Mouse (Mus musculus): ENCODE measurements around the gene Pkd1l3.

The Pkd1l3 gene

DNA sequence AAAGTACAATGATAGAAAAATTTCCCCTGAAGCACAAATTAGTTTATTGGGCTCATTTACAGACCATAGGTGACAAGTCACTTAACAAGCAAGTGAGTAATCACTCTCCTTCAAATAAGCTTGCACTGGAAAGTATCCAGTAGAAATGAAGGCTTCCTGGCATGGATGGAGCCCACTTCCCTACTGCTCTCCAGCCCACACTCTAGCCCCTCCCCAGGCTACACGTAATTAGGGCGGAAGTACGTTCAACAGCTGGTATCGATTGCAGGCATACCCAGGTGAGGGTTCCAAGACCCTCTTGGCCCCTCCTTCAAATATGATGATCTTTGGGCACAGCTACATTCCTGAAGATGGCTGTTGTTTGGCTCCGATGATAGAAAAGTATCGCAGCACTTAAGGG is 79.8 kb downstream of the Pkd1l3 start:
- DNase-seq (ENCODE audit: inconsistent age in 2 of 2, low spot score in 1 of 2): no peak

DNA sequence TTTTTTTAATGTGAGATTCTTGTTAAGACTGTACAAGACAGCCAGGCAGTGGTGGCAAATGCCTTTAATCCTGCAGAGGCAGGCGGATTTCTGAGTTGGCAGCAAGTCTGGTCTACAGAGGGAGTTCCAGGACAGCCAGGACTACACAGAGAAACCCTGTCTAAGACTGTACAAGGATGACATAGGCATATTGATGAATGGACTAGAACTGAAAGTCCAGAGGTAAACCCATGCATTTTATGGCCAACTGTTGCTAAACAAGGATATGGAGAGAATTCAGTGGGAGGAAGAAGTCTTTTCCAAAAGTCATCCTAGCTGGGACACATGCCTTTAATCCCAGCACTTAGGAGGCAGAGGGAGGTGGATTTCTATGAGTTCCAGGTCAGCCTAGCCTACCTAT is 83.4 kb downstream of the Pkd1l3 start:
- DNase-seq (ENCODE audit: inconsistent age in 2 of 2, low spot score in 1 of 2): no peak

DNA sequence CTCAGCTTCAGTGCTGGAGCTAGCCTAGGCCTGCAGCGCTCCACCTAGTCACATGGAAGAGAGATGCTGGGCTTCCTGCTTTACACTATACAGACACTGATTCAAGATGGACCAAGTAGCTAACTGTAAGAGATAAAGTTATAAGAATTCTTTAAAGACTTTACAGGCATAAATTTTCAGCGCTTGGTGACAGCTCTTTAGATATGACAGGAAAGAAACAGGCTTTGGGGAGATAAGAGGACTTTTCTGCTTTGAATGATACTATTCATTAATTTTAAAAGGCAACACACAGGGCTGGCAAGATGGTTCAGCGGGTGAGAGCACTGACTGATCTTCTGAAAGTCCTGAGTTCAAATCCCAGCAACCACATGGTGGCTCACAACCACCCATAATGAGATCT is 84.2 kb downstream of the Pkd1l3 start:
- no peak for DNase-seq (ENCODE audit: inconsistent age in 2 of 2, low spot score in 1 of 2)

DNA sequence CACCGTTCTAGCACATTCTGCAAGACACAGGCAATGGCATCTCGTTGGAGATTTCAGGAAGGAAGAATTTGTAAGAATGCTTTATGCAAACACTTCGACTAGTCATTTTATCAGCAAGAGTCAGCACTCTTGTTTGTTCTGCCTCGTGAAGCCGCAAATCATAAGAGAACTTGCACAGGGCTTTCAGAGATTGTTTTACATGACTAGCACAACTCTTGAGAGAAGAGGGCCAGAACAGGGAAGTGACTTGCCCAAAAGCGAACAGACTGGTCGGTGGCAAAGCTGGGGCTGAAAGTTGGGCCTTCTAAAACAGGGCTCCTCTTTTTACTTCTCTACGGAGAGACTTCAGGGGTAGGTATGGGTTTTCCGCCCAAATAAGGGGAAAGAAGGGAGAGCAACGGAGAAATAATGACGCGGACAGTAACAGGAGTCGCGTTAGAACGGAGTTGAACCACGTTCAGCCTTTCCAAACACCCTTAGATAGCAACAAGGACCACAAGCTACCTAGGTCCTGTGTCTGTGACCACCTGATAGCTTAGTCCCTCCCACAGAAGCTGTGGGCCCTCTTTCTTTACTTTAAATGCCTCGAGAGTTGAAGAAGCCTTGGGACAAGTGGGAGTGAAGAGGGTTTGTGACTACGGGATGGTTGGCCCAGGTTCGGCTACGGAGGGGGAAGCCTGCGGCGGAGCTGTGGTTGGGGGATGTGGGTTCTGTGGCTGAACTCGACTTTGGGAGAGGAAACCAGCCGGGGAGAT is 90.4 kb downstream of the Pkd1l3 start:
- no peak for DNase-seq (ENCODE audit: inconsistent age in 2 of 2, low spot score in 1 of 2)

DNA sequence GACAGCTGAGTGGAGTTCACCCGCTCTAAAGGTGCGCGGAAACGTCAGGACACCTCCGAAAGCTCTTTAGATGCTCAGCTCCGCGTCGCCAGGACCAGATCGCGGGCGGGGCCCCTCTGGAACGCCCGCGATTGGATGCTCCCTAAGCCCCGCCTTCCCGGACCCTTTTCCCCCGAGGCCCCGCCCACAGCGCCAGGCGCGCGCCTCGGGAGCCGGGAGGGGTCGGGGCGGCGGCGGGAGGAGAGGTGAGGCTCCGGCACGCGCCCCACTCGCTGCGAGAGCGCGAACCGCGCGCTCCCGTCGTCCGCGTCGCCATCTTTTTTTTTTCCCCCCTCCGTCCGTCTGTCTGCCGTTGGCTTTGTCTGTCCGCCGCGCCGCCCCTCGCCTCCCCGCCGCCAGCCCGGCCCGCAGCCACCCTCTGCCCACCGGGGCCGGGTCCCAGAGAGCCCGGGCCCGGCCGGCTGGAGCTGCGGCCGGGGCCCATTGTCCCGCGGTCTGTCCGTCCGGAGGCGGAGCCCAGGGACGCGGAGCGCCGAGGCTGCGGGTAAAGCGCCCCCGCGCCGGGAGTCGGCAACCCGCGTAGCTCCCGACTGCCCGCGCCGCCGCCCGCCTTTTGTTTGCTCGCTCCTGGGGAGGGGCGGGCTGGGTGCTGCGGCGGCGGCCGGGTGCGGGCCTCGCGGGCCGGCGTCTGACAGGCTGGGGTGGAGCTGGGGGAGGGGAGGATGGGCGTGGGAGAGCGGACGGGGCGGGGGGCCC is 91.2 kb downstream of the Pkd1l3 start, which contains the start of gene Zfp821:
Gene Zfp821 (plus strand): TSS at position 227 of the 756 bp plus-strand sequence.
- DNase-seq (ENCODE audit: inconsistent age in 2 of 2, low spot score in 1 of 2): peak; percentile 96 to 98

DNA sequence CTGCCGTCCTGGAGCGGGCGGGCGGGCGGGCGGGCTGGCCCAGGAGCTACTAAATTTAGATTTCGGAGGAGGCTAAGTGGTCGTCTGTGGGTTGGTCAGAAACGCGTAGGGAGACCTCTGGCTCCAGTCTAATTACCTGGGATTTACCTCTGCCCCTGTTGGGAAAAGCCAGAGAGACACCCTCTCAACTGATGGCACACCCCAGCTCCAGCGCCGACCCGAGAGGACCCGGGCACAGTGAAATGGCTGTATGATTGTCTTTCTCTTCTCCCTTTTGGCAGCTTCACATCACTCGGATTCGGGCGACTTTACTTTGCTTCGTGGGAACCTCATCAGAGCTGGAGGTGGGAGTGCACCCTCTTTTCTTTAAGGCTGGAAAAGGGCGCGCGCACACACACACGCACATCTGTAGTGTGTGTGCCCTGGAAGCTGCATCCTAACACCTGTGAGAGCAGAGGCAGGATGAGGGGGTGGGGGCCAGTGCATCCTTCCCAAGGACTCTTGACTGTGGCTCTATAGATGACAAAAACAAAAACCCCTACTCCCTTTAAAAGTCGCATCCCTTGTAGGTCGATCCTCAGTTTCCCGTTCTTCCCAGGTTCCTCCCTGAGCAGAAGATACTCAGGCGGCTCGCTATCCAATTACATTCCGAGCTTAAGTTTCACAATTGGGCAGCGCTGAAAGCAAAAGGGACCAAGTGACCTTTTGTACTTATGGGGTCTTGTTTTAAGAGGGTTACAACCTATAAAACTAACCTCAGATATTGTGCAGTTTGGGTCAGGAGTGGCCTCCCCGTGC is 92.0 kb downstream of the Pkd1l3 start:
- DNase-seq (ENCODE audit: inconsistent age in 2 of 2, low spot score in 1 of 2): peak; percentile 33 to 63

DNA sequence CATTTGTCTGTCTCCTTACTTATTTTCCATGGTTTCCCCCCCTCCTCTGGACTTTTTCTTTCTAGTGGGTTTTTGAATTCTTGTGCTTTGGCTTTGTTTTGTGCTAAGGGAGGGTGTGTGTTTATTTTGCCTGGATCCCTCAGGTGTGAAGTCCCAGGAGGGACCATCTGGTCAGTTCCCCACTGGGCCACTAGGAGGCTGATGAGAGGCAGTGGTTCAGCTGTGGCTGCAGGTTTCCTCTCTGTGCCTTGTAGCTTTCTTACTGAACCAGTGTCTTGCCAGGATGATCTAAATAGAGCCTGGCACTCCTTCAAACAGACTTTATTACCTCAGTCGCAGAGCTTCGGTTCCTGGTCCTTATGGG is 92.5 kb downstream of the Pkd1l3 start:
- peak; percentile 73 to 90 for DNase-seq (ENCODE audit: inconsistent age in 2 of 2, low spot score in 1 of 2)

DNA sequence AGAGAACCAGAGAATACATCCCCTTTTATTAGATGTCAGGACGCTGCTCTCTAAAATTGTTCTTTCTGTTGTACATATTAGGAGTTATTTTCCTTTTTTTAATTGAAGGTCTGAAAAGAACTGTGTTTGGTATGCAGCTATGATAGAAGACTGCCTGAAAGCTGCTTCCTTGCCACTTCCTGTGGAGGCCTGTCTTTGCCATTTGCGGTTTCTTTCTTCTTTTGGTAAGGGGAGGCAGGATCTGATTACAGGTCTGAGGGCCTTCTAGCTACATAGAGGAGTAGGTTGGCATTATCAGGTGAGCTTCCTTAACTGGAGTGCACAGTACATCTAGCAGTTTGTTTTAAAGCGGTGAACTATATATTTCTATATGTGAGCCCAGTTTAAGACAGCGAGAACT is 93.6 kb downstream of the Pkd1l3 start:
- no peak for DNase-seq (ENCODE audit: inconsistent age in 2 of 2, low spot score in 1 of 2)

DNA sequence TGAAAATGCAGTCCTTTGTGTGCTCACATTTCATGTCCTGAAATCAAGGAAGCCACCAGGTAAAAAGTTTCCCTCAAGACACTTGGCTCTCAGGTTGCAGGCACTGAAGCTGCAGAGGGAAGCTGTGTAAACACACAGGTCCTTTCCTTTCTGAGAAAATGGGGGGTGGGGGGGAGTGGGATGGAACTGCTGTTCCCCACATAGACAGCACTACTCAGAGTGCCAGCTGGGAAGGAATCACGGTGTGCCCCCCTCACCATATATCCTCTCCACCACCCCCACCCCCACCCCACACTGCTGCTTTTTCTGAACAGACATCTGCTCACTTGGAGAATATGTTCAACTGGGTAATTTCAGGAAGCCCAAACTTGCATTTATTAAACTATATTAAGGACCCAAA is 98.2 kb downstream of the Pkd1l3 start:
- DNase-seq (ENCODE audit: inconsistent age in 2 of 2, low spot score in 1 of 2): no peak

DNA sequence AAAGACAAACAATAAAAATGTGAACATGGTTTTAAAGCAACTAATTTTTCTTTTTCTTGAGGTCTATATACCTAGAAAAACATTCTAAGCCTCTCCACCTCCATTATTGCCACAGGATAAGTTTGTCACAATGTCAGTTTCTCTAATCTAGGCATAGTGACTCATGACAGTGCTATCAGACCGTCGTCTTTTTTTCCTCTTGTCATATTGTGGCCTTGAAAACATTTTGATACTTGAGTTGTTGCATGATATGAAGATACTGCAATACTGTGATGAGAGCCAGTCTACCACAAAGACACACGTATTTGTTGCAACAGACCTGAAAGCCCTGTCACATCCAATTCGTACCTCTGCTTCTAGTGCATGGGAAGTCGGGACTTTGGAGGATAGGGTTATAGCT is 100.6 kb downstream of the Pkd1l3 start:
- DNase-seq (ENCODE audit: inconsistent age in 2 of 2, low spot score in 1 of 2): peak in 1 of 2 experiments; percentile 52
